8 mouse cellular contexts compared by ENCODE assay signal in genomic region chr1:171355812-171356340, GRCm38 (mm10). TPM values are rescaled to one million over a fixed set of nuclear protein-coding genes. Genes with fewer than 3 reads are reported as not detected.
DNase-seq lines count a peak whose midpoint lies in the region; ATAC-seq and TF ChIP-seq lines count a peak whose summit lies in the region.

No protein-coding gene starts in this region.

- no peak overlapping the region for H3K9ac ChIP-seq in kidney, postnatal 0 days (ENCODE audit: low read depth, low read length)
- H3K9ac ChIP-seq in kidney, embryonic 16.5 days (replicated peaks; ENCODE audit: low read length), result no peak overlapping the region

- peaks cover 15% of the 10 kb centered on the region; the same call in 1 of the 2 replicates for H3K36me3 ChIP-seq in kidney, postnatal 0 days (ENCODE audit: insufficient read depth, low read length)
- peaks cover 14% of the 10 kb centered on the region for H3K36me3 ChIP-seq in kidney, embryonic 16.5 days (ENCODE audit: insufficient read depth, low read length)

- no peak overlapping the region for H3K27ac ChIP-seq in kidney, postnatal 0 days
- H3K27ac ChIP-seq in kidney, embryonic 16.5 days (ENCODE audit: low read length), result no peak overlapping the region

- TF ChIP-seq CTCF in kidney, postnatal 0 days (IDR thresholded peaks at IDR 0.05; ENCODE audit: low read depth), result peak; percentile 74

- no peaks in the 10 kb centered on the region for H3K27me3 ChIP-seq in kidney, postnatal 0 days (ENCODE audit: insufficient read depth, low read length)
- H3K27me3 ChIP-seq in kidney, embryonic 16.5 days (ENCODE audit: insufficient read depth, low read length), result no peaks in the 10 kb centered on the region

- 76% methylated on average over 5 of the region's 5 CpGs for WGBS in kidney, postnatal 0 days
- WGBS in kidney, embryonic 16.5 days, result 85% methylated on average over 5 of the region's 5 CpGs

- ATAC-seq in kidney, postnatal 0 days (replicated peaks; ENCODE audit: low FRiP score, low read depth), result no peak
- ATAC-seq in kidney, embryonic 16.5 days (ENCODE audit: low FRiP score, low TSS enrichment), result no peak

- no peak overlapping the region for H3K4me3 ChIP-seq in kidney, postnatal 0 days (replicated peaks; ENCODE audit: low read depth, low read length)
- H3K4me3 ChIP-seq in kidney, embryonic 16.5 days (ENCODE audit: low read length), result no peak overlapping the region

- no peak overlapping the region for H3K4me2 ChIP-seq in kidney, postnatal 0 days (ENCODE audit: low read length)
- H3K4me2 ChIP-seq in kidney, embryonic 16.5 days (replicated peaks; ENCODE audit: low read depth, low read length), result no peak overlapping the region

- H3K4me1 ChIP-seq in kidney, postnatal 0 days (replicated peaks; ENCODE audit: insufficient read depth, low read length), result no peaks in the 10 kb centered on the region; the same call in 1 of the 2 replicates
- H3K4me1 ChIP-seq in kidney, embryonic 16.5 days (ENCODE audit: insufficient read depth, low read length), result peaks cover 7% of the 10 kb centered on the region

- no peaks in the 10 kb centered on the region for H3K9me3 ChIP-seq in kidney, postnatal 0 days (replicated peaks; ENCODE audit: low read length)
- no peaks in the 10 kb centered on the region; the same call in 1 of the 2 replicates for H3K9me3 ChIP-seq in kidney, embryonic 16.5 days (ENCODE audit: low read length)

- DNase-seq in kidney, postnatal 0 days (ENCODE audit: low spot score), result peak; percentile 38
- DNase-seq in B cell, adult 2 months, result peak; percentile 58 to 62
- DNase-seq in ES-CJ7 (ENCODE audit: low read depth, low spot score), result peak; percentile 65
- DNase-seq in lung, postnatal 10 days, result peak; percentile 42
- no peak for DNase-seq in gastrocnemius, postnatal 10 days
- no peak for DNase-seq in layer of hippocampus, adult 9-11 months
- no peak for DNase-seq in urinary bladder, postnatal 14 days (ENCODE audit: low spot score)

RNA-seq across cellular contexts. Expression of gene Klhdc9, which starts 4.7 kb away (rescaled TPM):
- 5.7 and 6.4 TPM in 2 replicates for polyA plus RNA-seq in kidney, postnatal 0 days (2015; fragmentation: Nextera tagmentation; extraction: Ambion mirVana)
- polyA plus RNA-seq in kidney, embryonic 16.5 days (2015; fragmentation: Nextera tagmentation; extraction: Ambion mirVana), result 4.2 and 4.3 TPM in 2 replicates
- under 1 TPM; 0.31 to 0.61 TPM for total RNA-seq in gastrocnemius, postnatal 10 days (2021)

RNA-seq across cellular contexts. Expression of gene Pfdn2, which starts 10.4 kb away (rescaled TPM):
- polyA plus RNA-seq in kidney, postnatal 0 days (2015; fragmentation: Nextera tagmentation; extraction: Ambion mirVana), result 92.1 and 105 TPM in 2 replicates
- polyA plus RNA-seq in kidney, embryonic 16.5 days (2015; fragmentation: Nextera tagmentation; extraction: Ambion mirVana), result 99.2 and 103 TPM in 2 replicates
- 100 to 1,000 TPM; 104 to 113 TPM for total RNA-seq in gastrocnemius, postnatal 10 days (2021)

RNA-seq across cellular contexts. Expression of gene Nit1, which starts 10.4 kb away (rescaled TPM):
- polyA plus RNA-seq in kidney, postnatal 0 days (2015; fragmentation: Nextera tagmentation; extraction: Ambion mirVana), result 59.8 and 64.4 TPM in 2 replicates
- polyA plus RNA-seq in kidney, embryonic 16.5 days (2015; fragmentation: Nextera tagmentation; extraction: Ambion mirVana), result 60.6 and 63.3 TPM in 2 replicates
- 10 to 100 TPM; 20.1 to 22.5 TPM for total RNA-seq in gastrocnemius, postnatal 10 days (2021)

RNA-seq across cellular contexts. Expression of gene Nectin4, which starts 14.0 kb away (rescaled TPM):
- polyA plus RNA-seq in kidney, postnatal 0 days (2015; fragmentation: Nextera tagmentation; extraction: Ambion mirVana), result 3.7 and 3.8 TPM in 2 replicates
- polyA plus RNA-seq in kidney, embryonic 16.5 days (2015; fragmentation: Nextera tagmentation; extraction: Ambion mirVana), result 4.7 and 4.8 TPM in 2 replicates
- total RNA-seq in gastrocnemius, postnatal 10 days (2021), result under 1 TPM; 0.07 to 0.20 TPM

RNA-seq across cellular contexts. Expression of gene Dedd, which starts 26.9 kb away (rescaled TPM):
- 43.9 and 46.0 TPM in 2 replicates for polyA plus RNA-seq in kidney, postnatal 0 days (2015; fragmentation: Nextera tagmentation; extraction: Ambion mirVana)
- polyA plus RNA-seq in kidney, embryonic 16.5 days (2015; fragmentation: Nextera tagmentation; extraction: Ambion mirVana), result 57.0 and 59.5 TPM in 2 replicates
- 10 to 100 TPM; 30.3 to 31.2 TPM for total RNA-seq in gastrocnemius, postnatal 10 days (2021)

Comparison
In these comparisons a context has a peak if more than half of its experiments do, and no peak if none do; other contexts are left out.
1. DNase-seq: peak in kidney, postnatal 0 days (single experiment), B cell, adult 2 months (2 of 2), ES-CJ7 (single experiment) and lung, postnatal 10 days (single experiment); none in gastrocnemius, postnatal 10 days (single experiment), layer of hippocampus, adult 9-11 months (single experiment) and urinary bladder, postnatal 14 days (single experiment).